Mouse (Mus musculus) neural tube, embryonic 14.5 days (tissue): Measurements from ENCODE around the gene Ehd4. TPM values are rescaled to one million over a fixed set of nuclear protein-coding genes. Genes with fewer than 3 reads are reported as not detected.

Experiments used
- ATAC-seq: fragments of 200-750 bp; cut with Nextera tagmentation; 2 replicates; pipeline ENCODE4 v1.8.0; 2017; ENCODE audit warnings: low read depth, mild to moderate bottlenecking, moderate TSS enrichment, moderate library complexity
- H3K27ac ChIP-seq: fragments of 300-500 bp; sonication (generic); 2 replicates; pipeline ENCODE4 v1.5.1; 2014; ENCODE audit warnings: low read depth, mild to moderate bottlenecking, control low read depth, low read length, moderate library complexity, mixed read lengths
- H3K27me3 ChIP-seq: fragments of 300-500 bp; sonication (generic); 2 replicates; pipeline ENCODE4 v1.6.1; 2014; ENCODE audit warnings: low read length; ENCODE audit not compliant: control insufficient read depth, insufficient read depth
- H3K36me3 ChIP-seq: fragments of 300-500 bp; sonication (generic); 2 replicates; pipeline ENCODE4 v1.6.1; 2014; ENCODE audit warnings: low read length, mixed read lengths; ENCODE audit not compliant: control insufficient read depth, insufficient read depth
- H3K4me1 ChIP-seq: fragments of 300-500 bp; sonication (generic); 2 replicates; pipeline ENCODE4 v1.6.1; 2014; ENCODE audit warnings: low read length; ENCODE audit not compliant: control insufficient read depth, insufficient read depth
- H3K4me2 ChIP-seq: fragments of 300-500 bp; sonication (generic); 2 replicates; pipeline ENCODE4 v1.6.1; 2014; ENCODE audit warnings: mild to moderate bottlenecking, low read depth, low read length, control low read depth
- H3K4me3 ChIP-seq: fragments of 300-500 bp; sonication (generic); 2 replicates; pipeline ENCODE4 v1.5.1; 2014; ENCODE audit warnings: low read depth, low read length, control low read depth, mixed read lengths
- H3K9ac ChIP-seq: fragments of 300-500 bp; sonication (generic); replicated peaks from 2 replicates; pipeline ENCODE4 v1.6.1; 2014; ENCODE audit warnings: low read depth, mild to moderate bottlenecking, control low read depth, low read length, mixed read lengths
- H3K9me3 ChIP-seq: fragments of 300-500 bp; sonication (generic); 2 replicates; pipeline ENCODE4 v1.6.1; 2016; ENCODE audit warnings: low read length; ENCODE audit not compliant: control insufficient read depth
- WGBS: fragments of 180-500 bp; shearing (Covaris S2); extraction: QIAGEN DNeasy Blood & Tissue Kit; methylation state at CpG from one replicate; pipeline ENCODE4 v1.1.7; 2014; 5-methylcytosine and 5-hydroxymethylcytosine counted together
- polyA plus RNA-seq: library from polyadenylated mRNA; unstranded; fragments of >200 nt; fragmentation: Nextera tagmentation; extraction: Ambion mirVana; gene quantifications from 2 replicates; pipeline ENCODE4 v1.2.1, GENCODE M21; 2014

Gene Ehd4
- polyA plus RNA-seq, 1 experiment from 2014 or later = 8.2 TPM

GRCm38 (mm10) chr2:120051405-120051804 lies 103.0 kb downstream of the Ehd4 start:
- WGBS = 73% methylated on average over 6 of the region's 6 CpGs
- Histone ChIP-seq H3K4me3 (no peak overlapping the region), H3K27me3 (no peaks in the 10 kb centered on the region), H3K36me3 (no peaks in the 10 kb centered on the region), H3K9ac (no peak overlapping the region), H3K27ac (no peak overlapping the region), H3K9me3 (no peaks in the 10 kb centered on the region), H3K4me2 (no peak overlapping the region), H3K4me1 (no peaks in the 10 kb centered on the region)
- no peak for ATAC-seq

GRCm38 (mm10) chr2:120049632-120050274 lies 104.7 kb downstream of the Ehd4 start:
- no peak for ATAC-seq
- H3K4me3 ChIP-seq = no peak overlapping the region
- no peaks in the 10 kb centered on the region for H3K36me3 ChIP-seq
- no peaks in the 10 kb centered on the region for H3K9me3 ChIP-seq
- no peak overlapping the region for H3K4me2 ChIP-seq
- H3K4me1 ChIP-seq = no peaks in the 10 kb centered on the region
- H3K9ac ChIP-seq = no peak overlapping the region
- H3K27ac ChIP-seq = no peak overlapping the region
- 60% methylated on average over 10 of the region's 10 CpGs for WGBS
- no peaks in the 10 kb centered on the region for H3K27me3 ChIP-seq

GRCm38 (mm10) chr2:120048173-120048572 lies 106.2 kb downstream of the Ehd4 start:
- no peak for ATAC-seq
- no peaks in the 10 kb centered on the region for H3K4me1 ChIP-seq

GRCm38 (mm10) chr2:120046486-120047310 lies 107.7 kb downstream of the Ehd4 start:
- Histone ChIP-seq H3K4me2 (no peak overlapping the region), H3K9me3 (no peaks in the 10 kb centered on the region), H3K4me3 (no peak overlapping the region), H3K27ac (no peak overlapping the region), H3K9ac (no peak overlapping the region), H3K27me3 (no peaks in the 10 kb centered on the region), H3K36me3 (peaks cover 5% of the 10 kb centered on the region), H3K4me1 (no peaks in the 10 kb centered on the region)
- 72% methylated on average over 14 of the region's 14 CpGs for WGBS
- no peak for ATAC-seq

More at GRCm38 (mm10) chr2:120048173-120048572, 106.2 kb downstream of the Ehd4 start:
- Histone ChIP-seq H3K36me3 (no peaks in the 10 kb centered on the region), H3K27ac (no peak overlapping the region), H3K4me2 (no peak overlapping the region), H3K4me3 (no peak overlapping the region), H3K9ac (no peak overlapping the region), H3K9me3 (no peaks in the 10 kb centered on the region), H3K27me3 (no peaks in the 10 kb centered on the region)
- WGBS = 87% methylated on average over 9 of the region's 9 CpGs

GRCm38 (mm10) chr2:120044676-120045075 lies 109.7 kb downstream of the Ehd4 start:
- 69% methylated on average over 3 of the region's 3 CpGs for WGBS
- Histone ChIP-seq H3K4me1 (no peaks in the 10 kb centered on the region), H3K4me2 (no peak overlapping the region), H3K9ac (no peak overlapping the region), H3K36me3 (peaks cover 19% of the 10 kb centered on the region), H3K27me3 (no peaks in the 10 kb centered on the region), H3K9me3 (no peaks in the 10 kb centered on the region), H3K27ac (no peak overlapping the region), H3K4me3 (no peak overlapping the region)
- no peak for ATAC-seq

GRCm38 (mm10) chr2:120044101-120044603 lies 110.3 kb downstream of the Ehd4 start:
- Histone ChIP-seq H3K4me1 (no peaks in the 10 kb centered on the region), H3K4me3 (no peak overlapping the region), H3K27ac (no peak overlapping the region), H3K9ac (no peak overlapping the region), H3K4me2 (no peak overlapping the region), H3K36me3 (peaks cover 19% of the 10 kb centered on the region), H3K9me3 (no peaks in the 10 kb centered on the region), H3K27me3 (no peaks in the 10 kb centered on the region)
- ATAC-seq = no peak
- 58% methylated on average over 4 of the region's 4 CpGs for WGBS

GRCm38 (mm10) chr2:120040991-120041390 lies 113.4 kb downstream of the Ehd4 start:
- WGBS = 91% methylated on average over 5 of the region's 5 CpGs
- Histone ChIP-seq H3K9ac (no peak overlapping the region), H3K36me3 (peaks cover 42% of the 10 kb centered on the region), H3K4me2 (no peak overlapping the region), H3K4me1 (no peaks in the 10 kb centered on the region), H3K27me3 (no peaks in the 10 kb centered on the region), H3K4me3 (no peak overlapping the region), H3K27ac (no peak overlapping the region), H3K9me3 (no peaks in the 10 kb centered on the region)
- no peak for ATAC-seq
